Mouse (Mus musculus): ENCODE measurements at regions not wholly inside any gene's neighbourhood (a gene's known extent, or its start where the extent isn't known, plus 50 kb on each side); places are given as distances from the start of the nearest gene placed in this dataset.
A peak's percentile ranks its signal among the peaks of the same experiment; 100 is the strongest.

DNA sequence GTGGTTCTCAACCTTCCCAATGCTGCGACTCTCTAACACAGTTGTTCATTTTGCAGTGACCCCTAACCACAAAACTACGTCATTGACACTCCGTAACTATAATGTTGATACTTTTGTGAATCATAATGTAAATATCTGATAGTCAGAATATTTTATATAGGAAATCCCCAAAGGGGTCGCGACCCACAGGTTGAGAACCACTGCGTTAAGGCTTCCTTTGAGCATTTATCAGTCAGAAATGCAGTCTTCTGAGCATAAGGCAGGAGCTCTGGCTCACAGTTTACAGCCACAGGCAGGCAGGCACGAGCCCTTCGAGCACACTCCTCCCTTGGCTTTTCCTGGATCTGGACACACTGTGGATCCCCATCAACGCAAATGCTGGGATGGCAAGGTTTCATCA is 57.0 kb downstream of the Nxnl2 start:
- DNase-seq: no peak

DNA sequence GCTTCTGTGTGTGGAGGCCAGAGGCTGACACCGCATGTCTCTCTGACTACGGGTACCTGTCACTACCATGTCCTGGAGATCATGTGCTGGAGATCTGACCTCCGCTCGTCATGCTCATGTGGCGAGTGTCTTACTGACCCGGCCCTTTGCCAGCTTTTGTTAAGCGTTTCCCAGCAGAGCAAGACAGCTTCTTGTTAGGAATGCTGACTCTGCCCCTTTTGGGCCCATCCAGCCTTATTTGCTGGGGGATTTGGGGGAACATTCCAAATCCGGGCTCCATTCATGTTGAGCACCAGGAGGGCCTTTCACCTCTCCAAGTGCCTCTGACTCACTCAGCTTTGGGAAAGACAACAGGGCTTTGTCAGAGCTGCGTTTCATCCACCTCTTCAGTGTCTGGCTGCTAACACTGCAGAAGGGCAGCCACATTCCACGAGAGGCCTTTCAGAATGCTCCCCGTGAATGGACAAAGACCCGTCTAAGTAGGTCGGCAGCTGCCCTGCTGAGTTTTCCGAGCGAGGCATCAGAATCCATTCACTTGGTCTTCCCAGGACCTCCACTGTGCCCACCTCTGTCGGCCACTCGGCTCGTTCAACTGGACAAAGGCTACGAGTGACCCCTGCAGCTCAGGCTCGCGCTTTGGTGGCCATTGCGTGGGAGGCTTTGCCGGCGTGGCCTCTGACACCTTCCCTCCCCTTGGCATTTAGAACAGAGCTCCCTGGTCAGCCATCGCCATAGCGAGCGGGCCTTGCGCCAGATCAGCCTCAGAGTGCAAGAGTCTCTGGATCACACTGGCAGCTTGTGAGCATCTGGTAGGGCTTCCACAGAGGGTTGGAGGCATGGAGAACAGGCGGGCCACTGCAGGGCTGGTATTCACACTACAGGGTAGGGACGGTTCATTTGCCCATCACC is 58.3 kb downstream of the Nxnl2 start:
- DNase-seq: peak; percentile 67

DNA sequence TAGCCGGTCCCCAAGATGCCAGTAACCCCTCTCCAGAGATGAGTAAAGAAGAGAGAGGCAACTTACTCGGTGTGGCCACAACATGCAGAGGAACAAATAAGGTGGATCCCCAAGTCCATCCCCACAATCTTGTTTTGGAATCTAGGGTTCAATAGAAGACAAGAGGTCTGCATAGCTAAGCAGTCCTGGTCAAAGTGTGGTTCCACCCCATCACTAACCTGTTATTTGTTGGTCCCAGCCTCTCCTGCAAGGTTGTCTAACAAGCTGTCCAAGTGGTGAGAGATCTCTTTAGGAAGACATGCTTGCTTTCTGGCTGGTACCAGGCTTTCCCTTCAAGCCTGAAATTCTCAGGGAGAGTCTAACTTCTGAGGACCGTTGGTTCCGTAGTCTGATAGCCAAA is 59.0 kb downstream of the Nxnl2 start:
- no peak for DNase-seq

DNA sequence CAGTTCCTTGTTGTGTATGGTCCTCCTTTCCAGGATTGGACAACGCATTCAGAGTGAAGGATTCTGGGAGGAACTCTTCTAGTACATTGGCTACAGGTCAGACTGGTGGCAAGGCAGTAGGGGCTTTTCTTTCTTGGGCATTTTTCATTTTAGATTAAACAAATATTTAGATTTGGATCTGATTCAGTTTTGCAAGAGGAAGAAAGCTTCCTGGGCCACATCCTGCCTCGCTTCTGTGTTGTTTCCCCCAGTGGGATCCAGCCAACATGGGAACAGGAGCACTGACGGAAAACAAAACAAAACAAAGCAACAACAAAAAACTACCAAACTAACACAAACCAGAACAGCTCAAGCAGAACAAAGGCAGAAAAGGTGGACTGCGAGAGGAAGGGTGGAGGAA is 60.8 kb downstream of the Nxnl2 start:
- DNase-seq: peak; percentile 58

- no peak for DNase-seq
Measured at GRCm38 (mm10) chr13:51247378-51247777, 76.6 kb downstream of the Nxnl2 start.

- DNase-seq: no peak
Measured at GRCm38 (mm10) chr13:51253371-51253770, 82.5 kb downstream of the Nxnl2 start.

- no peak for DNase-seq
Measured at GRCm38 (mm10) chr13:51255688-51256087, 84.9 kb downstream of the Nxnl2 start.

DNA sequence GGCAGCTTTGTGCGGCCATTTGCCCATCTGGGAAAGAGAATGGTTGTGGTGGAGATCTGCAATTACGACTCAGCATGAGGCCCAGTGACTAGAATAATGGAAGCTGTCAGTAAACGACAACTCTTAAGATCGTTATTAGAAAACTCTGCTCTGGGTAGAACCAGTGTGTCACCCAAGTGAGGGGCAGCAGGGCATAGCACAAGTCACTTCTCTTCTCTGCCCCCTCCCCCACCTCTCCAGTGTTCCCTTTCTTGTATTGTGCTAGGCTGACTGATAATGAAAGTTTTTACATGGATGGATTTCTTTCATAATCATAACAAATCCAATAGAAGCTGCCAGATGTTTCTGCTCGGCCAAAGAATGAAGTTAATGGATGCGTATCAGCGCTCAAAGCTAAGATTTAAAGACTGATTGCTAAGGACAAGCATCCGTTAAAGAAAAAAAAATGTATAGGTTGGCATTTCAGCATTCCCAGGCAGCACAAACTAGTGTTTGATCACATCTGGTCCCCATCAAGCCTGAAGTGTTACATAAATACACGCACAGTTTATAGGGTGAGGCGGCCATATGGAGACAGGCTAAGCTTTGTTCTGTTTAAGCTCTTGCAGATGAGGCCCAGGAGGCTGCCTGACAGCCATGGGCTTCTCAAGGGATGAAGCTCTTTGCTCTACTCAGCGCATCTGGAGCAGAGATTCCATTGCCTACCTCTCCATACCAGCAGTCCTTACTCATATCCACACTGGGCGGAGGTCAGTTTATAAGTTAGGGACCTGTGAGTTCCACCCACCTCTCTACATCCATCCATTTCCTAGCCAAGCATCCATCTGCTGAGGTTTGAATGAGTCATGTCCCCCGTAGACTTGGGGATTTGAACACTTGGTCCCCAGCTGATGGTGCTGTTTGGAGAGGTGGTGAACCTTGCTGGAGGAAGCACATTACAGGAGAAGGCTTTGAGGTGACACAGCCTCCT is 88.2 kb downstream of the Nxnl2 start:
- DNase-seq: peak; percentile 47

GRCm38 (mm10) chr13:51261619-51262018 is 90.8 kb downstream of the Nxnl2 start:
- no peak for DNase-seq

DNA sequence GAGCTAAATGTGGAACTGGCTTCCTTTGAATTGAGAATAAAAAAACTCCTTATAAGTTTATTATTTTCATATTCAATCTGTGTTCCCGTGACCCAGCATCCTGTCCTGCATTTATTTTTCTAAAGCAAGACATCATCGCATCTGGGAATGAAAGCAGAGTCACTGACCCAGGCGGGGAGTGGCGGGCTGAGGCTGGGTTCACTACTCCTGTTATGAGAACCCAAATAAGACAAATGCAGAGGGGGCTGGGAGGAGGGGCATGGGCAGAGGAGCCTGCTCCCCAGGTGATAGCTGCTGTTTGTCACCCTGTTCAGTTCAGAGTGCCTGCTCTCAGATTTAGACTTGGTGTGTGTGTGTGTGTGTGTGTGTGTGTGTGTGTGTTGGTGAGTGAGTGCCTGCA is 102.0 kb downstream of the Nxnl2 start:
- no peak for DNase-seq

GRCm38 (mm10) chr13:51274639-51275038 is 103.8 kb downstream of the Nxnl2 start:
- peak; percentile 79 for DNase-seq

DNA sequence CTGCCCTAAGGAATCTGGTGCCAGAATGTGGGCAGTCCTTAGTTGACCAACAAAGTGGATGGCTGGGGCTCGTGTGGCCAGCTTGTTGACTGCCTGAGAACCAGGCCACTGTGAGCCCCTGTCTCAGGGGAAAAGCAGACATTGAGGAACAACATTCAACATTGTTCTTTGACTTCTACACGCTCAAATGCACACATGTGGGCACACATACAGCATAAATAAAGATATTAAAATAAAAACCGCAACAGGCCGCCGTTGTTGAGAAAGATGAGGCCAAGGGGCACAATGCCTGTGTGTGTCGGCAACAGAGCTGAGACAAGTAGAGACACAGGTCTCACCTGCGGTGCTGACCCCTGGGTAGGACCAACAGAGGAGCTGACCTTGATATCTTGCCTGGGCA is 105.8 kb downstream of the Nxnl2 start:
- no peak for DNase-seq

- no peak for DNase-seq
Measured at GRCm38 (mm10) chr13:51277515-51277914, 106.7 kb downstream of the Nxnl2 start.

- DNase-seq: peak; percentile 50
Measured at GRCm38 (mm10) chr13:51279642-51280387, 109.0 kb downstream of the Nxnl2 start.

- no peak for DNase-seq
Measured at GRCm38 (mm10) chr13:51280388-51280753, 109.5 kb downstream of the Nxnl2 start.

GRCm38 (mm10) chr13:51284679-51285078 is 113.9 kb downstream of the Nxnl2 start:
- DNase-seq: no peak

- DNase-seq: no peak
Measured at GRCm38 (mm10) chr13:51289442-51289841, 118.6 kb downstream of the Nxnl2 start.

DNA sequence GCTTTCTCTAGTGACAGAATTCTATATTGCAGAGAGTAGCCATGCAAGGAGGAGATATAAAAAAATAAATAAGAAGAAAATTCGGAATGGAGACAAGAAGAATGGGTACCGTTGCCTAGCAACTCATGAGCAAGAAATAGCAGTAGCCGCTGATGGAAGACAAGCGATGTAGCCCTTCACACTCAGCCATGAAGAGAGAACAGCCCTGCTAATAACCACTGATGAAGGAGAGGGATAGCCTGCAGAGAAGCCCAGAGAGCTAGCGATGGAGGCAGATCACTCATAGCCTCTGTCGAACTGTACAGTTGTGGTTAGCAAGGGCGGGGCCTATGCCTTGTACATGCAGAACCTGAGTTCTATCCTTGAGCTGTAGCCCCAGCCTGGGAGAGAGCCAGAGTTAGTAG is 118.4 kb upstream of the S1pr3 start:
- DNase-seq: no peak

GRCm38 (mm10) chr13:51290926-51291325 is 117.5 kb upstream of the S1pr3 start:
- no peak for DNase-seq

DNA sequence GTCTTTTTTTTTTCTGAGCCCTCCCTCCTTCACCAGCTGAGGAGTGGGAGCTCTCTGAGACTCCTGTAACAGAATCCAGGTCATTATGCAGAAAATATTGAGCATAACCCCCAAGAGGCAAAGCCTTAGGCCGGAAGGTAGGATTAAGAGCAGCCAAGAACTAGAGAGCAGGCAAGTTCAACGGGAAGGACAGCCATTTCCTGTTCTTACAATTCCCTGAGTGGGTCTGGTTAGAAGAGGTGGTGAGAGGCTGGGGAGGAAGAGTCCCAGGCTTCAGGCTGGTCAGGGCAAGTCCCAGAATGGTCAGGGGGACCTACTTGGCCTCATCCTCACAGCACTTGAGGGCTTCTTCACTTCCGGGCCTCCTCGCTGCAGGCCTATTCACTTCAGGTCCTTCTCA is 115.4 kb upstream of the S1pr3 start:
- no peak for DNase-seq

DNA sequence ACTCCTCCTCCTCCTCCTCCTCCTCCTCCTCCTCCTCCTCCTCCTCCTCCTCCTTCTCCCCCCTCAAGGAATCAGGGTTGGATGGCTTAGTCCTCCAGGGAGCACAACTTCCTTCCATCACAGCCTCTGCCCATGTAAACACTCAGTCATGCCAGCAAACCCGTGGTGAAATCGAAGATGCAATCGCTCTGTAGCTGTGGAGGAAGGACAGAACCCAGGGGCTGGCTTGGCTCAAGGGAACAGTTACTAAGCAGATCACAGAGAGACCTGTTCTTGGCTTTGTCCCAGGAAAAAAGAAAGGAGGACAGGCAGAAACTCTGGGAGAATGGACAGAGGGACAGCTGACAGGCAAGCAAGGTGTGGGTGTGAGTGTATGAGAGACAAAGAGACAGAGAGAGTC is 112.6 kb upstream of the S1pr3 start:
- peak; percentile 34 for DNase-seq

DNA sequence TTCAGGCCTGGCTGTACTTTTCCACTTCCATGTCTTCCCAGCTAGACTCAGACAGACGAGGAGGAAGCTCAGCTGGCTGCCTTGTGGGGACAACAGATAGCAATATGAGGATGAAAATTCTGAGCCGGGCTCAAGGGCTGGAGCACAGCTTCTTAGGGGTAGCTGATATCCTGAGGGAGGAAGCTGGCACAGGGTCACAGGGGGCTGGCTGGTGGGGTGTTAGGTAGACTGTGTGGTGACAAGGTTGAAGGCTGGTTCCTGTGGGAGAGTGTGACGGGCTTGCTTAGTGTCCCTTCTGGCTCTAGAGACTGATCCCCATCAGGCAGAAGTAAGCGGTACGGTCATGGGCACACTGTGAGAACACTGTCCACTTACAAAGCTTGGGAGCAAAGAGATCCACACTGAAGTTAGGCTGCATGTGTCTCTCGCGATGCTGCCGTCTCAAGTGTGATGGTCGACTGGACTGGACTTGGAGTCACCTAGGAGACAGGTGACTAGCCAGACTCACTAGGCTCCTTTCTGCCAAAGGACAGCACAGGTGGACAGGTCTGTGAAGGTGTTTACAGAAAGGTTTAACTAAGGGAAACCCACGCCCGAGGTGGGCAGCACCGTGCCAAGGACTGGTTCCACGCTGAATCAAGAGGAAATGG is 111.1 kb upstream of the S1pr3 start:
- no peak for DNase-seq

Measured in lung, postnatal 10 days (tissue).